Mouse (Mus musculus): ENCODE measurements around the gene Smim24.

Gene Smim24

DNA sequence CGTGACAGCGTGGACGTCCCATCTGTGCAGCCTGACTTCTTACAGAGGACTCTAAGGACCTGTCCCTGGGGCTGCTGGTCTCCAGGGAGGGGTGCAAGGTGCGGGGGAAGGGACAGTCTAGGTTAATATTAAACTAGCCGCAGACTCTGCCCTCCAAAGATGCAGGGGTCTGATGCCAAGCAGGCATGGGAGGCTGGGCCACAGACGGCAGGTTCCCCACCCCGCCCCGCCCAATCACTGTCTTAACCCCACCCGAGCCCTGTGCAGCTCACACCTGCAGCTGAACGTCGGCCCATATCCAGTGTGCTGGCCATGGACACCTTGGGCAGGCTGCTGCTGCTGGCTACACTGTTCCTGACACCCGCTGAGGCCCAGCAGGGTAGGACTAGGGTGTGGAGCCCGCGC is at the start of gene Smim24:
Smim24 (plus strand) TSS at position 271 of the 405 bp plus-strand sequence.
- in situ Hi-C loops (cut with MseI, MboI), result loop anchor here (5.0 kb wide), 1 partner anchor 60 kb away; no protein-coding TSS in a partner anchor

DNA sequence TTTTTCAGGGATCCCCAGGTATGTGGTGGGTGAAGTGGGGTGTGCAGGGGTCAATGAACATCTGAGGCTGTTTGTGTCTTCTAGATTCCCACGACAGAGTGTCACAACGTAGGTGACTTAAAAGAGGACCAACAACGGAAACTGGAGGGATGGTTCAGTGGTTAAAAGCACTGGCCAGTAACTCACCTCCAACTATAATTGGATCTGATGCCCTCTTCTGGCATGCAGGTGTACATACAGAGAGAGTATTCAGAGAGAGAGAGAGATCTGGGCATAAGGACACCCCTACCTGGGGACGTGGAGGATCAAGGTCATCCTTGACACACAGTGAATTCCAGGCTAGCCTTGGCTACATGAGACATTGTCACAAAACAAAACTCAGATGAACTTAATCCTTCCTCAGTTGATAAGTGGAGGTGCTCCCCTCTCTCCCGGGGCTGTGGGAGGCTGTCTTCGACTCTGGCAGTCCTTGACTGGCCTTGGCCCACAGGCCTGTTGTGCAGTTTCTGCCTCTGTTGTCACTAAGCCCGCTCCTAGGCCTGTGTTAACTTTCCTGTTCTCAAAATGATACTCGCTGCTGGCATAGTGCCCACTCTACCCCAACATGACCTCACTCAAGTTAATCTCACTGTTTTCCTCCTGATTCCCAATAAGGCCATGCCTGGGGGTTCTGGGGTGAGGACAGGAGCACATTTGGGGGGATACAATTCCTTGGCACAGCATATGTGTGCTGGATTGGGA is 48.3 kb upstream of the Smim24 start:
- in situ Hi-C loops (cut with MseI, MboI), result loop anchor here (5.0 kb wide), 1 partner anchor 57 kb away; no protein-coding TSS in a partner anchor

DNA sequence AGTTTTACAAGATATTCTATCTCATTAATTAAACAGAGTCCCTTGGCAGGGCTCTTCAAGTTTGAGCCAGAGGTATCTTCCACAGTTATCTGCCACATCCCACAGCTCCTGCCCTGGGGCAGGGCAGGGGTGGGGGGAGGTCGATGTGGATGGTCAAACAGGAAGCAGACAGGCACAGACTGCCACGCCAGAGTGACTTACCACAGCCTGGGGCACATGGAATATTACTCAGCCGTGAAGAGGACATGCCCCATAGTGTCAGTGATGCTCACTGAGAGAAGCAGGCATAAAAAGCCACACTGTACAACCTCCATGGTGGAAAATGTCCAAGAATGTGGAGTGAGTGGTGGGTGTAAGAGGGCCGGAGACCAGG is 47.7 kb upstream of the Smim24 start:
- in situ Hi-C loops (cut with MseI, MboI), result no loop called here

DNA sequence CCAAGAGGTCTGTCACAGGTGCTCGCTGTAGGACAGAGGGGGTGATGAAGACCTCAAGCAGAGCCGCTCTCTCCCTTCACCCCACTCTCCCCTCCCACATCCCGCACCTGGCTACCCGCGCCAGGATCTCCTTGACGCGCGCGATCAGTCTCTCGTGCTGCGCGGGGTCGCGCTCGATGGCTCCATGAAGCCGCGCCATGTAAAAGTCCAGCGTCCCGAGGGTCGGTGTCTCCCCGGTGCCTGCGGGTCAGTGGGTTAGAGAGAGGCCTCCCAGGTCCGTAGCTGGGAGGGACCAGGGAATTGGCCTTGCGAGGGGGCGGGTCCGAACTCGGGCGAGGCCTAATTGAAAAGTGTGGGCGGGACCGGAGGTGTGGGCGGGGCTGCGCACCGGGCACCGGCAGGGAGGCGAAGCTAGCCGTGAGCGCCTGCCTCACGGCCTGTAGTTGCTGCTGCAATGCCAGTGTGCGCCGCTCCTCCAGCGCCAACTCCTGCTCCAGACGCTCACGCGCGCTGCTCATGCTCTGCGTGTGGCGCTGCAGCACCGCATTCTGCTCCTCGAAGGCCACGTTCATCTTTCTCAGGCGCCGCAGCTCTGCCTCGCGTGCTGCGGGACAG is 46.3 kb upstream of the Smim24 start:
- in situ Hi-C loops (cut with MseI, MboI), result no loop called here

GRCm38 (mm10) chr10:81349146-81349545 is 43.7 kb upstream of the Smim24 start:
- in situ Hi-C loops (cut with MseI, MboI), result no loop called here

DNA sequence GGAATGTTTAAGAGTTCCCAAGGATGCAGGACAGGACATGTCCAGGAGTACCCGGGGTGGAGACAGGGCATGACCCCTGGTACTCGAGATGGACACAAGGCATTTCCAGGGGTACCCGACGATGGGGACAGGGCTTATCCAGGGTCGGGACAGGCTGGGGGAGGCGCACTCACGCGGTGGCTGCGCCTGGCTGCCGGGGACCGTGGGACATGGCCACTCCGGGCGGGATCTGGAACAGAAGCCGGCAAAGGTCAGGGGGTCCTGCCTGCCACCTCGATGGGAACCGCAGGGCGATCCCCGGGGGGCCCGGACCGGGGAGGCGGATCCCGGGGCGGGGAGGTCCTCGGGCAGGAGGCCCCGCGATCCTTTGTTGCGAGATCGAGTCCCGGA is 42.9 kb upstream of the Smim24 start:
- in situ Hi-C loops (cut with MseI, MboI), result no loop called here

DNA sequence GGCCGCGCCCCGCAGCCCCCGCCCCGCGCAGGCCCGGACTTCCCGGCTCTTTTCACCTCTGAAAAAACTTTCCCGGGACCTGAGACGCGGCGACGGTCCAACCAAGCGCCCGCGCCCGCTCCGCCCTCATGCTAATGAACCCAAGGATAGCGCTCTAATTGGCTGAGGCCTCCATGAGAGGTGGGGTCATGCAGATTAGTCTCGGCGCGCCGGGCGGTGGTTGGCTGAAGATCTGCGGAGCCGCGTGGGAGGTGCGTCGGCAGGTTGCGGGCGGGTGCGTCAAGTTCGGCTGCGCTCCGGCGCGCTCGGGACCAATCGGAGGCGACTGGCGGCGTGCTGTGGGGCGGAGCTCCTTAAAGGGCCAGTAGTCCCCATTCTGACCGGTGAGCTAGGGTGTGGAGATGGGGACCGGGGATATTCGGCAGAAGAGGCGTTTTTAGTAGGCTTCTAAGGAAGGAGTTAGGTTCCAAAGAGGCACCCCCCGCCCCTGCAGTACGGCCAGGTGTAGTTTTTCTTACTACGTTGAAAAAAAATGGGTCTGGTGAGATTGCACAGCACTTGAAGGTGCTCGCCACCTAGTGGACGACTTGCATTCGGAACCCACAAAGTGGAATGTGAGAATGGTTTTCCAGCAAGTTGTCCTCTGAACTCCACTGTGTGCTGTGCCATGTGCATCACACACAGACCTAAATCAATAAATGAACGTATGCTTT is 42.3 kb upstream of the Smim24 start, which contains the start of gene Hmg20b:
Hmg20b (minus strand) TSS at position 130 of the 713 bp plus-strand sequence.
- in situ Hi-C loops (cut with MseI, MboI), result no loop called here

GRCm38 (mm10) chr10:81351678-81352291 is 41.1 kb upstream of the Smim24 start:
- in situ Hi-C loops (cut with MseI, MboI), result no loop called here

- in situ Hi-C loops (cut with MseI, MboI), result no loop called here
Observed at GRCm38 (mm10) chr10:81354738-81355477, 37.9 kb upstream of the Smim24 start.

GRCm38 (mm10) chr10:81355533-81355932 is 37.3 kb upstream of the Smim24 start:
- in situ Hi-C loops (cut with MseI, MboI), result no loop called here

- in situ Hi-C loops (cut with MseI, MboI), result no loop called here
Observed at GRCm38 (mm10) chr10:81356352-81356990, 36.4 kb upstream of the Smim24 start.

DNA sequence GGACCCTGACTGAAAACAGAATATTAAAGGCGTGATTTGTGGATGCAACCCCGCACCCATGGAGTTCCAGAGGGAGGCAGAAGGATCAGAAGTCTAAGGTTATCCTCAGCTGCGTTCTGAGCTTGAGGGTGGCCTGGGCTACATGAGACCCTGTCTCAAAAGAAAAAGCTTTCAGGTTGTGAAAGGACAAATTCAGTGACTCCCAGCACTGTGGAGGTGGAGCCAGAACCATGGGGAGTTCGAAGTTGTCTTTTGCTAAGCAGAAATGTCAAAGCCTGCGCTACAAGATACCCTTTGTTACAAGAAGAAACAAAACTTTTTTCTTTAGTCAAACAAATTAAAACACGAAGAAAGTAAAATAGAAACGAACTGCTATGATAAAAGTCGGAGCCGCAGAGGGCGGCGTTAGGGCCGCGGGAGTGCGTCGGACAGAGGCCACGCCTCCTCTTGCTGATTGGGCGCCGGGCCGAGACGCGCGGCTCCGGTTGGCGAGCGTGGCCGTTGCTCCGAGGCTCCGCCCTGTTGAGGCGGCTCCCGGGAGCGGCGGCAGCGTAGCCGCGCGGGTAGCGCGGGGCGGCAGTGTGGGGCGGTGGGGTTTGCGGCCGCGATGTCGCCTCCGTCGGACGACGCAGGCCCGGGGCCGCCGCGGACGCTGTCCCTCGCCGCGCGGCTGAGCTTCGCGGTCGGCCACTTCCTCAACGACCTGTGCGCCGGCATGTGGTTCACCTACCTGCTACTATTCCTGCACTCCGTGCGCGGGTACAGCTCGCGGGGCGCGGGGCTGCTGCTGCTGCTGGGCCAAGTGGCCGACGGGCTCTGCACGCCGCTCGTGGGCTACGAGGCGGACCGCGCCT is 35.6 kb upstream of the Smim24 start, which contains the start of gene Mfsd12:
Mfsd12 (plus strand) TSS at position 501 of the 854 bp plus-strand sequence.
- in situ Hi-C loops (cut with MseI, MboI), result no loop called here

DNA sequence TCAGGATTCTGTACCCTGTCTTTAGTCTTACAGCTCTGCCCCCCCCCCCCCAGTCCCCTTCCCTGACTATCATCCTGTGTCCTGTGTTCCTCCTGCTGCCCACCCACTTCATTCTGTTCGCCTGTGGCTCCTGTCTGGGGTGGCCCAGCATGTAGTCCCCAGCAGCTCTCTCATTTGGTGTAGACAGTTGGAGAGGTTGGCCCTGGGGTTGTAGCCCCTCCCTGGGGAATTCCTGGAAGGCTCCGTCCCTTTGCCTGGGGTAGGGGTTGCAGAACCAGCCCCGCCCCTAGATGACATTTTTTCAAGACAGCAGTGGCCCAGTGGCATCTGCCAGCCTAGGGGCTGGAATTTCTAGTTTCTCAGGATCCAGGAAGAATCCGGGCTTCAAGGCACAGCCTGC is 34.6 kb upstream of the Smim24 start:
- in situ Hi-C loops (cut with MseI, MboI), result no loop called here

GRCm38 (mm10) chr10:81358841-81359240 is 34.0 kb upstream of the Smim24 start:
- in situ Hi-C loops (cut with MseI, MboI), result no loop called here

DNA sequence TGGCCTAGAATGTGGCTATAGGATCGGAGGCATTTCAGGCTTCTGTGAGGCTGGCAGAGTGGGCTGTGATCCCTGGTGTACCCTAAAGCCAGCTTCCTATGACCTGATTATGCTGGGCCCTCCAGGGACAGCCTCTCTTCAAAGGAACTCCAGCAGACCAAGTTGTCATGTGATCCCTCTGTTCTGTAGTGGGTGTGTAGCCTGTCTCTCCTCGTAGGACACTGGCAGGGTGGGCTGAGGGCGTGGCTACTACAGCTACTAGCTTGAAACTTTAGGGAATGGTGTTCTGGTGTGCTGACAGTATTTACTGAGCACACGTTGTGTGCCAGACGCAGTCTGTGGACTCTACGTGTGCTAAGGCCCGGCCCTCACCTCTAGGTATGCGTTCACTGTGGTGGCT is 32.1 kb upstream of the Smim24 start:
- in situ Hi-C loops (cut with MseI, MboI), result no loop called here

GRCm38 (mm10) chr10:81362336-81362949 is 30.4 kb upstream of the Smim24 start:
- in situ Hi-C loops (cut with MseI, MboI), result no loop called here

- in situ Hi-C loops (cut with MseI, MboI), result no loop called here
Observed at GRCm38 (mm10) chr10:81363436-81364346, 29.2 kb upstream of the Smim24 start.

DNA sequence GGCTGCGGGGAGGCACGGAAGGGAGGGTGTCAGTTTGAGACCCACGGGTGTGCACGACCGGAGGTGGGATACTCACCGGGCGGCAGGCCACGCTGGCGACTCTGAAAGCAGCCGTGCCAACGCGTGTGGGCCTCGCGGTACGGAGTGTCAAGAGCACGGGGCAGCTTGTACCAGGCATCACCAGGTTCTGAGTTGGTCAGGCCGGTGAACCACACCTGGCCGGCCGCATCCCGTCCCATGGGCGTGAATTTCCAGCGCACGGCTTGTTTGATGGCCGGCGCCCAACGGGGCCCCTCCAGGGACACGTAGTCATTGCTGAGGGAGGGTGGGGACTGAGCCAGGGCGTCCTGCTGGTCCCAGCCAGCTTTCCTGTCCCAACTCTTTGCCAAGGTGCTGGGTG is 28.2 kb upstream of the Smim24 start:
- in situ Hi-C loops (cut with MseI, MboI), result no loop called here
